Mouse (Mus musculus) lung, adult 2 months (tissue): Measurements from ENCODE around the gene Tm6sf2. TPM values are rescaled to one million over a fixed set of nuclear protein-coding genes. Genes with fewer than 3 reads are reported as not detected.

ENCODE experiments used
- DNase-seq: peaks from one replicate; pipeline ENCODE4 v3.0.0; 2022
- H3K4me1 ChIP-seq: fragments of 200-500 bp; 2 replicates; pipeline ENCODE4 v1.6.1; 2011; ENCODE audit warnings: low read length; ENCODE audit not compliant: control insufficient read depth, insufficient read depth
- H3K4me3 ChIP-seq: fragments of 200-500 bp; replicated peaks from 2 replicates; pipeline ENCODE3; 2011; ENCODE audit warnings: low read depth, mild to moderate bottlenecking, control low read depth, low read length; ENCODE audit errors: extremely low read depth
- CTCF ChIP-seq: fragments of 200-500 bp; IDR thresholded peaks from 2 replicates; pipeline ENCODE4 v1.5.1; 2011; ENCODE audit warnings: mild to moderate bottlenecking, low read length, control low read depth; ENCODE audit not compliant: insufficient read depth
- POLR2A ChIP-seq: fragments of 200-500 bp; IDR thresholded peaks from 2 replicates; pipeline ENCODE4 v1.6.1; 2011; ENCODE audit warnings: low read depth, mild to moderate bottlenecking, control low read depth, low read length, borderline replicate concordance; ENCODE audit errors: extremely low read depth
- WGBS: fragments of 180-500 bp; shearing (Covaris S2); methylation state at CpG from one replicate; pipeline ENCODE4 v1.1.7; 2018; 5-methylcytosine and 5-hydroxymethylcytosine counted together
- polyA plus RNA-seq: library from polyadenylated mRNA; depleted of rRNA; stranded (reverse); fragments of >200 nt; gene quantifications from 2 replicates; pipeline ENCODE4 v1.2.3, GENCODE M21; 2012

Gene Tm6sf2
- polyA plus RNA-seq, 1 experiment: 7.4 TPM

GRCm38 (mm10) chr8:70057721-70058120, 15.0 kb upstream of the Tm6sf2 start:
- 88% methylated on average over 1 of the region's 1 CpGs for WGBS

GRCm38 (mm10) chr8:70071836-70072440, 786 bp upstream of the Tm6sf2 start:
- Histone ChIP-seq H3K4me1 (peaks cover 7% of the 10 kb centered on the region; the same call in 1 of the 2 replicates), H3K4me3 (no peak overlapping the region)
- 64% methylated on average over 2 of the region's 2 CpGs for WGBS
- no peak for DNase-seq
- no peak for TF ChIP-seq CTCF

More at GRCm38 (mm10) chr8:70057721-70058120, 15.0 kb upstream of the Tm6sf2 start:
- DNase-seq: no peak
- TF ChIP-seq CTCF (no peak), POLR2A (no peak)
- Histone ChIP-seq H3K4me3 (no peak overlapping the region), H3K4me1 (no peaks in the 10 kb centered on the region; the same call in 1 of the 2 replicates)

- 59% methylated on average over 8 of the region's 8 CpGs for WGBS
- TF ChIP-seq POLR2A: no peak
- TF ChIP-seq CTCF: no peak
- DNase-seq: no peak
- Histone ChIP-seq H3K4me3 (peak overlapping the region; percentile 40), H3K4me1 (peaks cover 7% of the 10 kb centered on the region; the same call in 1 of the 2 replicates)
Observed at GRCm38 (mm10) chr8:70073120-70073519, 396 bp downstream of the Tm6sf2 start.

DNA sequence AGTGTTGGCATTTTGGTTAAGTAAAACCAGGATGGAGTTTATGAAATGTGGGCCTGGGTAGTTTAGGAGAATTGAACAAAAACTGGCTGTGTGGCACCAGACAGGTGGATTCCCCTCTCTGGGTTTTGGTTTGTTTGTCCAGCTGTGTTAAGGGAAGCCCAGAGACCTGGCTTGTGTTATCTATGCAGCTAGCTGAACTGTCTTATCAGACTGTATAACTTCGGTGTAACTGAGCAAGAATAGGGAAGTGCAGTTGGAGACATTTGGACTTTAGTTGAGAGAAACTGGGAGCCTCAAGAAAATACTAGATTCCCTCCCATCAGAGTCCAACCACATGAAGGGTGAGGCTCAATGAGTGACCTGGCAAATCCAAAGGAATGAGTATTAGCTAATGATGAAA, 958 bp downstream of the Tm6sf2 start:
- no peak for DNase-seq
- TF ChIP-seq POLR2A (no peak), CTCF (no peak)
- WGBS: 57% methylated on average over 1 of the region's 1 CpGs
- Histone ChIP-seq H3K4me1 (peaks cover 7% of the 10 kb centered on the region; the same call in 1 of the 2 replicates), H3K4me3 (no peak overlapping the region)

- DNase-seq: no peak
- TF ChIP-seq POLR2A (no peak), CTCF (no peak)
- 85% methylated on average over 2 of the region's 2 CpGs for WGBS
- Histone ChIP-seq H3K4me3 (no peak overlapping the region), H3K4me1 (peaks cover 7% of the 10 kb centered on the region; the same call in 1 of the 2 replicates)
Observed at GRCm38 (mm10) chr8:70081976-70082375, 9.3 kb downstream of the Tm6sf2 start.

DNA sequence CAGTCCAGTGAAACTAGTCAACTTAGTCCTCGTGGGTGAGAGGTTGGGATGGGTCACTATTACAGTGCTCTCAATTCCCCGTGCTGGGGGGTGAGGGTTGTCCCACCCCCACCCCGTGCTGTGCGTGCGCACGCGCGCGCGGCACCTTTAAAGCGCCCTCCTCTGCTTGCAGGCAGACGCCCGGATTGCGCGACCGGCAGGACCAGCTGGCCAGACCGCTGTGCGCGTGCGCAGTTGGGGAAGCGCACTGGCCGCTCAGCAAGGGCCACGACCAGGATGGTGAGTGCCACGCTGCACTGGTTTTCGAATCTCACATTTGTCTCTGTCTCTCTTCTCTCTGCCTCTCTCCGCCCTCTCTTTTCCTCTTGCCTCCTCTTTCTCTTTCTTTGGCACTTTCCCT, 10.6 kb downstream of the Tm6sf2 start, which contains the start of gene Hapln4:
TSS of gene Hapln4 (plus strand) at position 173 of the 400 bp plus-strand sequence.
- WGBS: 1% methylated on average over 26 of the region's 26 CpGs
- H3K4me3 ChIP-seq: no peak within 1 kb of the TSS
- TF ChIP-seq POLR2A: no peak
- TF ChIP-seq CTCF: no peak
- peaks cover 7% of the 10 kb centered on the region; the same call in 1 of the 2 replicates for H3K4me1 ChIP-seq
- no peak for DNase-seq

DNA sequence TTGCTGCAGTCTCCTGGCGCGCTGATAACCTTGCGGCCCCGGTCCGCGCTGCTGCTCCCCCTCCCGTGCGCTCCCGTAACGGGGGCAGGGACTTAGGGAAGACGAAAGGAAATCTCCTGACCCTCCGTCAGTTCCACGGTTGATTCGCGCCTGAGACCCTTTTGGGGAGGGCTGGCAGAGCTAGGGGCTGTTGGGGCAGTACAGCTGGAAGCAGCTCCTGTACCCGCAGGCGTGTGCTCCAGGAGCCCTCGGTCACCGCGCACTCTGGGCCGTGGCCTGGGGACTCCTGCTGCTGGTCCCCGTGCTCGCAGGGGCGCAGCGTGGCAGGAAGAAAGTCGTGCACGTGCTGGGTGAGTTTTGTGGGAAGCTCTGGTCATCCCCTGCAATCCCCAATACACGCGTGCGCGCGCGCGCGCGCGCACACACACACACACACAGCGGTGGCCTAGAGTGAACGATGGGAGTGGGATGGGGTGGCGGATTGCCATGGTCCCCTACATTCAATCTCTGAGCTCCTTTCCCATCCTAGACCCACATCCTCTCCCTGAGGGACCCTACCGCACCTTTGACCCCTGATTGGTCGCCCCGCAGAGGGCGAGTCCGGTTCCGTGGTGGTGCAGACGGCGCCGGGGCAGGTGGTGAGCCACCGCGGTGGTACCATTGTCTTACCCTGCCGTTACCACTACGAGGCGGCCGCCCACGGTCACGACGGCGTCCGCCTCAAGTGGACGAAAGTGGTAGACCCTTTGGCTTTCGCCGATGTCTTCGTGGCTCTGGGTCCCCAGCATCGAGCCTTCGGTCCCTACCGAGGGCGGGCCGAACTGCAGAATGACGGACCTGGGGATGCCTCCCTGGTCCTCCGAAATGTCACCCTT, 11.7 kb downstream of the Tm6sf2 start:
- Histone ChIP-seq H3K4me3 (no peak overlapping the region), H3K4me1 (peaks cover 7% of the 10 kb centered on the region; the same call in 1 of the 2 replicates)
- DNase-seq: no peak
- WGBS: 3% methylated on average over 71 of the region's 71 CpGs
- TF ChIP-seq POLR2A (no peak), CTCF (no peak)

DNA sequence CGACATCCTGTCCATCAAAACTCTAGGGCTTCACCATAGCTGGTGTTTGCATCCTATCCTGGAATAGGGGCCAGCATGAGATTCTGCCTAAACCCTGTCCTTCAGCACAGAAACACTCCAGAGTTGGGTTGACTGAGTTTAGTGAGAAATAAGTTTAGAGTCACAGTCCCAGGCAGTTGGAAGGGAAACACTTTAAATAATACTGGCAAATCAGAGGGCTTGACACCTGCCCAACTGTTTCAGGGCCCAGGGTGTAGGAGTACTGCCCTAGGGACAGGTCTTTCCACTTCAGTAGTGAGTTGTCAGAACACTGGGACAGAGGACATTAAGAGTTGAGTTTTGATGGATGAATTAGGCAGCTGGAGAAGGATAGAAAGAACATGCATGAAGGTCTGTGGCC, 13.4 kb downstream of the Tm6sf2 start:
- 26% methylated on average over 1 of the region's 1 CpGs for WGBS
- peaks cover 7% of the 10 kb centered on the region; the same call in 1 of the 2 replicates for H3K4me1 ChIP-seq
- TF ChIP-seq CTCF: no peak
- TF ChIP-seq POLR2A: no peak
- DNase-seq: no peak
- H3K4me3 ChIP-seq: no peak overlapping the region

- TF ChIP-seq POLR2A: no peak
- TF ChIP-seq CTCF: no peak
- peaks cover 7% of the 10 kb centered on the region; the same call in 1 of the 2 replicates for H3K4me1 ChIP-seq
- 6% methylated on average over 7 of the region's 7 CpGs for WGBS
Observed at GRCm38 (mm10) chr8:70087237-70087636, 14.5 kb downstream of the Tm6sf2 start.

More at GRCm38 (mm10) chr8:70087237-70087636, 14.5 kb downstream of the Tm6sf2 start:
- H3K4me3 ChIP-seq: no peak overlapping the region
- DNase-seq: no peak
